Mouse (Mus musculus) hematopoietic stem cell, adult 5-6 weeks (primary cell): Measurements from ENCODE around the gene AW011738. TPM values are rescaled to one million over a fixed set of nuclear protein-coding genes. Genes with fewer than 3 reads are reported as not detected.

Source experiments
- ATAC-seq, 2 experiments: fragments of 125-278 bp in 1 of 2; replicated peaks in 1 of 2; 2 replicates each; pipeline ENCODE4 v1.8.0; 2016 to 2017; ENCODE audit warnings: inconsistent platforms in 2 of 2, mild to moderate bottlenecking in 2 of 2, moderate number of reproducible peaks in 2 of 2, low read depth in 1 of 2, moderate TSS enrichment in 1 of 2; ENCODE audit not compliant: low FRiP score in 2 of 2, poor library complexity in 2 of 2, severe bottlenecking in 2 of 2, insufficient read depth in 1 of 2, low TSS enrichment in 1 of 2
- total RNA-seq: library from RNA; stranded (forward); fragments of 172-1452, 232-1000 nt; gene quantifications from 2 replicates; pipeline ENCODE4 v1.2.3, GENCODE M21; 2017

AW011738 gene
- total RNA-seq, 1 experiment from 2014 or later, result 2.6 TPM

GRCm38 (mm10) chr4:156195927-156196870 is 6.9 kb upstream of the AW011738 start:
- ATAC-seq, result no peak

- peak; percentile 35 to 43; a peak in 1 of 4 replicates for ATAC-seq
Measured at GRCm38 (mm10) chr4:156197131-156197828, 5.8 kb upstream of the AW011738 start, which contains the start of gene Agrn. Agrn (minus strand) TSS chr4:156197488.

- ATAC-seq, result peak; percentile 74 to 75
Measured at GRCm38 (mm10) chr4:156197829-156198205, 5.3 kb upstream of the AW011738 start.

GRCm38 (mm10) chr4:156200623-156201475 is 2.3 kb upstream of the AW011738 start, which contains the start of gene Isg15:
Isg15 (minus strand) TSS chr4:156200818.
- ATAC-seq, result 0 out of 4 replicates have a peak, but pooled peaks have one; percentile 20 to 22

GRCm38 (mm10) chr4:156202462-156202893 is 626 bp upstream of the AW011738 start:
- no peak for ATAC-seq

- peak; percentile 42 to 48; a peak in 3 of 4 replicates for ATAC-seq
Measured at GRCm38 (mm10) chr4:156203413-156204131, 468 bp downstream of the AW011738 start.

GRCm38 (mm10) chr4:156208872-156209271 is 5.8 kb downstream of the AW011738 start:
- no peak for ATAC-seq

GRCm38 (mm10) chr4:156209963-156210635 is 7.0 kb downstream of the AW011738 start:
- peak in 1 of 2 experiments; percentile 42; a peak in 1 of 4 replicates for ATAC-seq

GRCm38 (mm10) chr4:156213134-156213533 is 10.0 kb downstream of the AW011738 start:
- ATAC-seq, result no peak

GRCm38 (mm10) chr4:156215649-156216048 is 12.5 kb downstream of the AW011738 start, which contains the start of gene Perm1:
Perm1 (plus strand) TSS chr4:156215868.
- ATAC-seq, result no peak

GRCm38 (mm10) chr4:156216196-156216595 is 13.1 kb downstream of the AW011738 start:
- ATAC-seq, result no peak

- ATAC-seq, result no peak
Measured at GRCm38 (mm10) chr4:156217022-156217669, 14.0 kb downstream of the AW011738 start.

GRCm38 (mm10) chr4:156217838-156218237 is 14.7 kb downstream of the AW011738 start:
- no peak for ATAC-seq

- no peak for ATAC-seq
Measured at GRCm38 (mm10) chr4:156219936-156220335, 16.8 kb downstream of the AW011738 start.

GRCm38 (mm10) chr4:156224276-156224675 is 21.2 kb downstream of the AW011738 start:
- ATAC-seq, result no peak
